Mouse (Mus musculus) heart, postnatal 10 days (tissue): ENCODE measurements at regions not wholly inside any gene's neighbourhood (a gene's known extent, or its start where the extent isn't known, plus 50 kb on each side); places are given as distances from the start of the nearest gene placed in this dataset.
A peak's percentile ranks its signal among the peaks of the same experiment; 100 is the strongest.
"Not testable (repeated sequence)": the region's sequence is repeated elsewhere in the genome, so short reads cannot be mapped to it uniquely, and the experiment has no call there.

Experiments
- DNase-seq, 2 experiments: peaks; one replicate each; pipeline ENCODE4 v3.0.0; 2021
- intact Hi-C: fragments of 180-260 bp; cut with DNase I; formaldehyde crosslinking; loops from one replicate; pipeline ENCODE4 v1.15.1; 2025

DNA sequence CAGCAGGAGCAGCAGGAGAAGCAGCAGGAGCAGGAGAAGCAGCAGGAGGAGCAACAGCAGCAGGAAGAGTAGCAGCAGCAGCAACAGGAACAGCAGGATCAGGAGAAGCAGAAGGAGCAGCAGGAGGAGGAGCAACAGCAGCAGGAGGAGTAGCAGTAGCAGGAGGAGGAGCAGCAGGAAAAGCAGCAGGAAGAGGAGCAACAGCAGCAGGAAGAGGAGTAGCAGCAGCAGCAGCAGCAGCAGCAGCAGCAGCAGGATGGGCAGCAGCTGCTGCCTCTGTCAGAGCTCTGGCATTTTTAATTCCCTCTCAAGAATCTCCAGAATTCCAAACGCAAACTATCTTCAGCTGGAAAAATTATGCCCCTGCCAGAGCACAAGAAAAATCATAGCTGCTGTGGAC is 205.0 kb upstream of the Peli2 start:
- intact Hi-C loops, result no loop called here
- peak in 1 of 2 experiments; percentile 17 for DNase-seq

DNA sequence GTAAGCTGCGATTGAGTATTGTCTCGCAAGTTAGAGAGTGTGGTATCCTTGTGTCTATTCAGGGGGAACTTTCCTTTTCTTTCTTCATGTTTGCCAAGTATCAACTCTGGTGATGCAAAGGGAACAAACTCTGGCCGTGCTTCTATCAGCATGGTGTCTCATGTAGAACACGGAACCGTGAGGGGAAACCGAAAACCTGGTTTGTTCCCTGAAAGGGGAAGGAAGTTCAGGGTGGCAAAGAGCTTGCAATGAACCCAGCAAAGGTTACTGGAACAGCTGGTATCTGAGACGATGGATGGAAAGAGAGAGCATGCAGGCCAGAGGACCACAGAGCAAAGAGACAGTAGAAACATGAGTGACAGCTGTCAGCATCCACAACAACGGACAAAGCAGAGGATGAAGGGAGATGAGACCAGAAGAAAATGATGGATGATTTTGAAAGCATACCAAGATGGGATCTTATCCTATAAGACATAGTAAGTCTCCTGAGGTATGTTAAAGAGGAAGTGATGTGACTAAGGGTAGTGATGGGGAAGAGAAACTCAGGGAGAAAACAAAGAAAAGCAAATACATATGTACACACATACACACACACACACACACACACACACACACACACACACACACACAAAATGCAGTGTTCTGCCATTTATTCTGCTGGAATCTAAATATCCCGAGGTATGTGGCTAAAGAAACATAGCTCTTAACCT is 199.8 kb upstream of the Peli2 start:
- intact Hi-C loops, result no loop called here
- DNase-seq, result no peak

DNA sequence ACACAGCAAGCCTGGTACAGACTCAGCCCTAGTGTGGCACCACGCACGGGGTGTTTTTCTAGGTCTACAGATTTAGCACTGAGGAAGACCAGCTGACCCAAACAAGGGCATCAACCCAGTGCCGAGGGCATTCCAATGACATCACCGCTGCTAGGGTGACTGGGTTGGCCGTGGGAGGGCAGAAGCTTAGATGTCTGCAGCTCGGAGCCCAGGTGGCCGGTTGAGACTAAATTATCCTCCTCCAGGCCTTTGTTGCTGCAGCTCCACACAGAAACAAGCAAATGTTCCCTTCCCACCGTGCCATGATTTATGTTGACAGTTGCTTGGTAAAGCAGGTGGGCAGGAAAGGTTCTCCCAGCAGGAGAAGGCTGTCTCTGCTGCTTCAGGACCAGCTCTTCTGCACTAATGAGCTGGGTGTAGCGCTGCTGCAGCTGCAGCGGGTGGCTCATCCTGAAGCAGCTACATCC is 198.8 kb upstream of the Peli2 start:
- peak; percentile 44 to 45 for DNase-seq
- intact Hi-C loops, result no loop called here

DNA sequence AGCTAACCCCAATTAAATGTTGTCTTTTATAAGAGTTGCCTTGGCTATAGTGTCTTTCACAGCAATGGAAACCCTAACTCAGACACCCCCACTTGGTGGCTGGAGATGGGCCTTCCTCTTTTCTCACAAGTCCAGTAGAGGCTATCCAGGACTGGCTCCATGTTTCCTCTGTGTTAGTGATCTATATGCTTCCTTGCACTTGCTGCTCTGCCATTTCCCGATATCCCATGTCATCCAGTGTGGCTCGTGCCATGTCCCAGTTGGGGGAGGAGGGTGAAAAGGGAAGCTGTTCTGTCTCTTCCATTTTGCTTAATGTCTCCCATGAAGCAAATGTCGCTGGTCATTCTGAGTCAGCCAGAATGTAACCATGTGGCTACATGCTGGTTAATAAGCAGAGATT is 194.2 kb upstream of the Peli2 start:
- intact Hi-C loops, result no loop called here

DNA sequence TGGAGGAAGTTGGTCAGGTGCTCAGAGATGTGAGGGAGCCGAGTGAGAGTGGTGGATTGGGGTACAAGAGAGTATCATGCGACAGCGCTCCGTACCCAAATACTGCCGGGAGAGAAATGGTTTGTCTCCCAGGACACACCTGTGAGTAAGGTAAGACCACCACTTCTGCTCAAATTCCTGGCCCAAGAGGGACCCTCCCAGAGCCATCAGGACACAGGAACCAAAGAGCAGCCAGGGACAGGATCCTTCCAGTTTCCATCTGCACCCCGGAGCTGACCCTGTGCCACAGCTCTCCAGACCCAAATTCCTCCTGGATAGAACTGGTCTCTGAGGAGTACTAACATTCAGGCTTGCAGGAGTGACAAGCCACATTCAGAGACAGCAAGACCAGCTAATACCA is 185.2 kb upstream of the Peli2 start:
- DNase-seq, result no peak
- intact Hi-C loops, result no loop called here

More for the DNA sequence above, 194.2 kb upstream of the Peli2 start:
- no peak for DNase-seq

DNA sequence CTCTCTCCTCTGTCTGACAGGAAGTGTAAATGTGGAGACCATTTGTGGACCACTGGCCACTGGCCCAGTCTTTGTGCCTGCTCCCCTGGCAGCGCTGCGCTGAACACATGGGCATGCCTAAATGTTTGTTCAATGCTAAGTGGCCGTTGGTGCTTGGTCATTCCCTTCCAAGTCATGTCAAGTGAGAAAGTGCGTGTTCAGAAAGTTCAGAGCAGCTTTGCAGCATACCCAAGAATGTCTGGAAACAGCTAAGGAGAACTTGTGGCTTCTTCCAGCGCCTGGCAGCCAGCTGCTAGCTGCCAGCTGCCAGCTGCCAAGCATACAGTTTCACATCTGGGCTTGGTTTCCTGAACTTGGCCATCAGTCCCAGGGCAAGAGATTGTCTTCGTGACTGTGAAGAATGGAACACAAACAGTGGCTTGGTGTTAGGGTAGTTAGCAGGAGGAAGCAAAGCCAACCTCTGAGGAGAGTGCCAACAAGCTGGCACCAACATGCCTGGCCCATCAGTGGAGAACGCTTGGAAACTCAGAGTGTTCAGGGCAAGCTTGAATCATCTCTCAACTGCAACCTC is 183.5 kb upstream of the Peli2 start:
- intact Hi-C loops, result no loop called here

DNA sequence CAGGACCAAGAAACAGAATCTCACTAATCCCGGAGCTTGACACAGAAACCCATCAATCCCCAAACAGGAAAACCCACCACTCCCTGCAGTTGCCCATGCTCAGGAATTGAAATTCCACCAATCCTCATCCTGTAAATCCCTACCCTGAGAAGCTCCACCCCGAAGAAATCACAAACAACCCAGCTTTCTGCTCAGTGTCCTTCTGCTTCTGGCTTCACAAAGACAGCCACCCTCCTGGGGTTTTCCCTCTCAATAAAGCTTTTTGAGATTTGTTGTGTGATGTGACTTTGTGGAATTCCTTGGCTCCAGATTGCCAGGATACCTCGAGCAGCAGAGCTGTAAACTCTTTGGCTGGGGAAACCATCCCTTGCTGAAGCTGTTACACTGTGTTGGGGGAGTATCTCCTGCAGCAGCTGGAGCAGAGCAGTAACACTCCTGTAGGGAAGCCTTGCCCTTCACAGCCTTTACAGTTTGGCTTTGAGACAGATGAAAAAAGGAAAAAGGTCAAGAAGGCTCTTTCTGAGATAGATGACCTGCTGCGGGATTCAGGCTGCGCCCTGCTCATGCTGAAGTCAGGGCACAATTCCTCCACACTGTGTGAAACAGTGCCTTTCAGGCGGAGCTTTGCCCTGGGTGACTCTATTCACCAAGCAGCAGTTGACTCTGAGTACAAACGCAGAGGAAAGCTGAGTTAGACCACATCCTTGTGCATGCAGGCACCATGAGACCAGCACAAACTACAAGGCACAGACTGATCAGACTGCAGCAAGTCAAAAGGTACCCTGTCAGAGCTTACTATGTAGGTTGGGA is 180.6 kb upstream of the Peli2 start:
- no peak for DNase-seq
- intact Hi-C loops, result no loop called here

More for the DNA sequence above, 183.5 kb upstream of the Peli2 start:
- peak in 1 of 2 experiments; percentile 10 for DNase-seq

DNA sequence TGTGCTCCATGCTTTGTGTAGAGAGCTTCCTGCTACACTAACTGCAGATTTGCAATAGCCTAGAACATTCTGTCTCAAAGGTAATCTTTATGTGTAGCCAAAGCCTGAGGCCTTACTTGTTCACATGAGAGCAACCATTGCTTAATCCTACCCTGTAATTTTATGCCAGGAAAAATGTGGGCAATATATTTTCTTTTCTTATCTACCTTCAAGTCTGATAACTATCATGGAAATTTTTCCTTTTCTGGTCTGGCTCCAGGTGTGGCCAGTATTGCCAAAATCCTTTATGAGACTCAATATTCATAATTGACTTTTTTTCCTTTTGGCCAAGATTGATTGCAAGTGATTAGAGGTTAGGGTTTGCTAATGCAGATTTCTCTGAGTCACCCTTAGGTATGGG is 178.0 kb upstream of the Peli2 start:
- intact Hi-C loops, result no loop called here
- no peak for DNase-seq

DNA sequence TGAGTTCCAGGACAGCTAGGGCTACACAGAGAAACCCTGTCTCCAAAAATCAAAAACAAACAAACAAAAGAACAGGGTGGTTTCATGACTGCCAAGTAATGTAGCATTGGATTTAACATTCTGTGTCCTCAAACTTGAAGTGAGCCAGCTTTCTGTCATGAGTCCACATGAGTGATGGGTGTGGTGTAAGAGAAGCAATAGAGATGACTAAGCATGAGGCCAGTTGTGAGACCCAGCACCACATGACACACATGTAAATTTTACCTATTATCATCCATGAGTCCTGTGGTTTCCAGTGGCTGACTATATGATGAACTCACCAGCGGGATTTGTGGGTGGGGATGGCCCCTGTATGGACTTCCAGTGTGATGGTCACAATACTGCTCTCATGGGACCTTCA is 176.0 kb upstream of the Peli2 start:
- DNase-seq, result no peak
- intact Hi-C loops, result no loop called here

DNA sequence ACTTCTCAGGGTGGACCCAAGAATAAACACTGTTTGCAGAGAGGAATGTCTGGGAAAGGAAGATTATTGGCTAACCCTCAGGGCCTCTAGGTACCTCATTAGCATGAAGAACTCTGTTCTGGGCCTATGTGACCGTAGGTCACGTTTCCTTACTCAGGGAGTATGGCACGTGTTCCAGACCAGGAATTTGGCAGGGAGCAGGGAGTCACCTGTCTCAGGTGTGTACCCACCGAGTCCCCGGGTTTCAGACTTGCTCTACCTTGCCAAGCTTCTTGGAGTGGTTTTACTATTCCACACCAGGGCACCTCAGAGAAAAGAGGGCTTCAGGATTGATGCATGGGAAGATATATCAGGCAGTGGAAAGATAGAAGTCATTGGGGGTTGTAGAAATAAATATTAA is 169.6 kb upstream of the Peli2 start:
- intact Hi-C loops, result no loop called here
- no peak for DNase-seq

DNA sequence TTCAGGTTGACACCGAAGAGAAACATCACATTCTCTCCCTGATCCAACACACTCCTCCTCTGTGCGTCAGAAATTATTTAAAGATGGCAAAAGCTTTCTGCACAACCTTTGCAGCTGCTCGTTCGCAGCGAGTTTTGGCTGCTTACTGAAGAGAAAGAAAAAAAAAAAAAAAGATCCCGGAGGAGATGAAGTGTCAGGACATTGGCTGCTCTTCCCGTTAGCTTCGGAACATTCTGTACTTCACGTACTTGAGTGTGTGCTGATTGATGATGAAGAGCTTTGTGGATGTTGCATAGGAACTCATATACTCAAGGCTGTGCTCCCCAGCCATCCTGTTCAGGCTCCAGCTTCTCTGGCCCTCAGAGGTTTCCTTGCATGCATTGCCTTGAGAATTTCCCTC is 162.5 kb upstream of the Peli2 start:
- intact Hi-C loops, result no loop called here
- peak in 1 of 2 experiments; percentile 7 for DNase-seq

DNA sequence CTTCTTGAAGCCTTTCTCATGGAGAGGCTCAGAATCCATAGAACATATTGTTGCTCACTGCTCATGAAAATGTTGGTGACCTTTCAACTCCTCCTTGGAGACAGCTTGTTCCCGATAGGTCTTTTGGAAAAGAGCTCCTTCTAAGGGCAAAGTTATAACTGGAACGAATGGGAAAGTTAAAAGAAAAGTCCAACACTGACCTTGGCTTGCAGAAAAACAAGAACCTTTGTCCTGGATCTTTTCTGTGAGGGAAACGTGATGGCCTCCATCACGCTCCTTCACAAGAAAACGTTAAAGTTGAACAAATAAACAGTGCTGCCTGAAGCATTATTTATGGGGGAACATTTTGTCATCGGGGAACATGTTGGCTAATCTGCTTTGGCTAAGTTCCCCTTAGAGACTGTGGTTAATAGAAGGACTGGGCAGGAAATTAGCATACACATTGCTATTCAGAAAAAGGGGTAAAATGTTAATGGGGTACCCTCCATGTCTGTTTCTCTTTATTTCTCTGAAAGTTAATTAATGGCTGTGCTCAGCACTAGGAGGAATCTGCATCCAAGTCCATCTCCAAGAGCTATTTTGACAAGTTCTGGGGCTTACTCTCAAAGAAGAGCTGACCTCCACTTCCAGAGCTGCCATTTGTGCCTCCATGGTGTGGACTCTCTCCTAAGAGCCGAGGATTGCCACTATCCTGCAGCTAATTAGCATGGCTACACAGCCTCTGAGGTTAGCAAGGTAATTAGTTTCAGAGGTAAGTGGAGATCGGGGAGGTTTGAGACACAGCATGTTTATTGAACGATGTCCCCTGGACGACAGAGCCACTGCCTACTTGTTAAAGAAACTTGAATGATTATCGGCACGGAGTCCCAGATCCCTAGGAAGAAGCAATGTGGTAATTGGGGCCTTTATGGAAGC is 161.0 kb upstream of the Peli2 start:
- DNase-seq, result no peak
- intact Hi-C loops, result no loop called here

DNA sequence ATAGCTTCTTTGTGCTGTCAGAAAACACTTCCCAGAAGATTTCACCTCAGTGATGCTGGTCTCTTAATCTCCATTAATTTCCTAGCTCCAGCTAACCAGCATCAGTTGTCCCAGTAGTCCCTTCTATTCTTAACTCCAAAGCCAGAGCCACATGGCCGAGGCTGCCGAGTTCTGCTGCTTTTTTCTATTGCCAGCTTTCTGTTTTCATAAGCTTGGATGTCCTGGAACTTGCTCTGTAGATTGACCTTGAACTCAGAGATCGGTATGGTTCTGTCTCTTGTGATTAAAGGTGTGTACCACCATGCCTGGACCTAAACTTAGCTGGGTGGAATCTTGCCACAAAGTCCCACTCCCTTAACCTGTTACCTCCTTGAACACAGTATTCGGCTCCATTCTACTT is 155.8 kb upstream of the Peli2 start:
- intact Hi-C loops, DNase-seq: not testable (repeated sequence)

DNA sequence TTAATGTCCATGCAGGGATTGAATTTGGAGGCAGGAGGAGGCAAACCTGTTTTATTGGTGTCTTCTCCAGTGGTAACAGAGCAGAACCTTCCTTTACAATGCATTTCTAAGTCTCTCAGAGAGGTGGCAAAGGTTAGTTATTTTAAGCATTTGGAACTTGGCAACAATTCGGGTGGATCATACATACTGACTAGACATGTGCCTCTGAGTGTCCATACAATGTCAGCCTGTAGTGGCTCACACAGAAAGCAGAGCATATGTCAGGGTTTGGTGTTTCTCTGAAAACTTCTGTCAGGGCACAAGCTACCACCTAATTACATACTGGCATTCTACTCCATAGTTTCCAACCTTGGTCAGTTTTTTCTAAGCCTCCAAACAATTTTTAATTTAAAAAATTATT is 150.8 kb upstream of the Peli2 start:
- DNase-seq, result no peak
- intact Hi-C loops, result no loop called here

DNA sequence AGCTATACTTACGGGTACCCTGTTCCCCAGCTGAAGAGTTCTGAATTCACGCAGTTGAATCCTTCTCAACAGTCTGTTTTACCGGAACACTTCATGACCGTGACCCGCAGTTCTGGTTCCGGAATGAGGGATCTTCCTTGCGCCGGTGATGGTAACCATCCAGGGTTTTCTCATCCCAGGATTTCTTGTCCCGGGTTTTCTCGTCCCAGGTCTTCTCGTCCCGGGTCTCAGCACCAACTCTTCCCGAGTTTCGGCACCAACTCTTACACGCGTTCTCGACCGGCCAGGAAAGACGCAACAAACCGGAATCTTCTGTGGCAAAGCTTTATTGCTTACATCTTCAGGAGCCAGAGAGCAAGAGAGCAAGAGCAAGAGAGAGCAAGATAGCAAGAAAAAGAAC is 147.5 kb upstream of the Peli2 start:
- intact Hi-C loops, DNase-seq: not testable (repeated sequence)

DNA sequence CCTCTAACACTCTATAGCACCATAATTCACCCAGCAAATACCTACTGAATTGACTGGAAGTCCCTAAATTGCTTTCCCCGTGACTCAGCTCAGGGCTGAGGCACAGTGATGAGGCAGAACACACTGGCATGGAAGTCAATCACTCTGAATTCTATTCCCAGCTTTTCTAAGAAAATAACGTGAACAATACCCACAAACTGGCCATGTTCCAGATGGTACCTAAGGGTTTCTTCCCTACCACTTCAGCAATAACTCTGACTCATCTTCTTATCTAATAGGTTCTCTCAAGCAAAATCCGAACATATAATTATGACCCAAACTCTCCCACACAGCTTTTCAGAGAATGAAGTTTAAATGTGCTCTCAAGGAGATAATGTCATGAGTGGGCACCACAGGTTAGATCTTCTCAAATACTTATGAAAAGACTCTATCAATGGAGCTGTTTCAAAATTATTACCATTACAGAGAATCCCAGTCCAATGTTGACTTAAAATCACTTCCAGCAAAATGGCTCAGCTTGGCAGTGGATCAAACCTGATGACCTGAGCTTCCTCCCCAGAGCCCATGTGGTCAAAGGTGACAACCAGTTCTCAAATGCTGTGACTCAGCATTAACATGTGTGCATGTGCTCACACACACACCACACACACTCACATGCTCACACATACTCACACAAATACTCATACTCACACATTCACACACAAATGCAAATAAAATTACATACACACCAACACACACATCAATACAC is 137.5 kb upstream of the Peli2 start:
- intact Hi-C loops, result no loop called here

DNA sequence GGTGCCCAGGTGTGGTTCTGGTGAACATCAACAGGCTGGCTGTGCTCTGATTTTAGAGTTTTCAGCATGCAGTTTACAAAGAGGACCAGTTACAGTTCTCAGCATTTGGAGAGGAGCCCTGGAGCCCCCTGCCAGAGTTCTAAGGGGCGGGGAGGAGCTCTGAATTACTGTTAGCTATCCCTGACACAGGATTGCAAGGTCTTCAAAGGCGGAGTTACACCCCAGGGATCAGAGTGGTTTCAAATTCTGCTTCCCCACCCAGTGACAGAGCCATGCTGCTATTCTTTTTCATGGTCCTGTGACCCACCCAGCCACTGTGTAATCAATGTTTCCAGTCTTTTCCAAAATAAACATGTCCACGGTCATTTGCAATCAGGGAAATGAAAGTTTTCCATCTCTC is 134.1 kb upstream of the Peli2 start:
- intact Hi-C loops, result no loop called here
- DNase-seq, result peak; percentile 9 to 14

More for the DNA sequence above, 137.5 kb upstream of the Peli2 start:
- no peak for DNase-seq

DNA sequence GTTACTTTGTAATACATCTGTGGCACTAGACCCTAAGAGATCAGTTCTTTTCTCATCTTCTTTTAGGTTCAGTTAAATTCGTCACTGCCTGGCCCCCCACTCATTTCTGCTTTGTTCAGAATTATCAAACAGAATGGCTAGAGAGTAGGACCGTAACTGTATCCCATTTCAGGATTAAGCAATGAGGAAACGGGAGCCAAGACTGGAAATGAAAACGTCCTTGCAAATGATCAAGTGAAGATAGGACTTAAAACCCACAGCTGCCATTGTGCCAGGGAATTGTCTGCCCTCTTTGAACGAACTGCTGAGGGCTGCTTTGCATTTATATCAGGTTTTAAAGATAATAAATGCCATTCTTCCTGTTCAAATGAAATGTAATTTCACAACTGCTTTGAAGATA is 133.7 kb upstream of the Peli2 start:
- intact Hi-C loops, result no loop called here

DNA sequence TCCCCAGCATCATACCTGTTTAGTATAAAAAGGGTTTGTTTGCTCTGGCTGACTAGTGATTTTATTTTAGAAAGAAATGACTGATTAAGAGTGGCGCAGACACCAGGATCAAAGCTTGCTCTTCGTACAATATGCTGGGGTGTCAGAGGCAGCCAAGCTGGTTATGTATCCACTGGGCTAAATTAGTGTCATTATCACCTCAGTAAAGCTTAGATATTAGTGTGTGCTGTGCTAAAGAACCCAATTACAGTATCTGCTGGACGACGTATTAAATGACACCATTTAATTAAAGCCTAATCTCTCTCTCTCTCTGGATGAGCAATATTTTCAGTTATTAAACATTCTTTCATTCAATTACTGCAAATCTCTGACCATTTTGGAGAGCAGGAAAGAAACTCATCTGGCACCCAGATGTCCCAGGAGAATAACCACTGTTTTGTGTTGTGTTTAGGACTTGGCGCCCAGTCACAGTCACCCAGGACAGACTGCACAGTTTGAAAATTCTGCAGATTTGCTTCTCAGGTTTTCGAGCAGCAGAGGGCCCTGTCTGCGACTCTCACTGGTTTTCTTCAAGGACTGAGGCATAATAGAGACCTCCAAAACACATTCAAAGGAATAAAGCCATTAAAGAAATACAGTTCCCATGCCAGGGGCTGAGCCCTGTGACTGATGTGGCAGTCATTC is 133.1 kb upstream of the Peli2 start:
- peak; percentile 15 to 16 for DNase-seq
- intact Hi-C loops, result no loop called here

More for the DNA sequence above, 133.7 kb upstream of the Peli2 start:
- no peak for DNase-seq
